Mouse (Mus musculus) kidney, adult 2 months (tissue): ENCODE data around the gene Glrp1.

Source experiments
- CTCF ChIP-seq: fragments of 200-500 bp; conservative IDR thresholded peaks from 2 replicates; pipeline ENCODE4 v1.5.1; 2011; ENCODE audit warnings: low read depth, mild to moderate bottlenecking, control low read depth, low read length, moderate library complexity, mixed read lengths; ENCODE audit not compliant: insufficient read depth, insufficient read length
- POLR2A ChIP-seq: fragments of 200-500 bp; IDR thresholded peaks from one replicate; pipeline ENCODE4 v1.6.1; 2011; ENCODE audit warnings: low read depth, low read length, control low read depth

- TF ChIP-seq CTCF (no peak), POLR2A (no peak)
These were observed 4.2 kb downstream of the Glrp1 start for GRCm38 (mm10) chr1:88505697-88506096.
